Mouse (Mus musculus) testis, postnatal 10 days (tissue): ENCODE results near the gene Spin2f.
"Not testable (repeated sequence)": the region's sequence is repeated elsewhere in the genome, so short reads cannot be mapped to it uniquely, and the experiment has no call there.

ENCODE experiments used
- DNase-seq: peaks from one replicate; pipeline ENCODE4 v3.0.0; 2021; ENCODE audit warnings: low spot score

The Spin2f gene

GRCm38 (mm10) chrX:31253594-31253993 is at the start of gene Spin2f:
Gene Spin2f, plus strand, starts transcription at chrX:31253894.
- not testable (repeated sequence) for DNase-seq

DNA sequence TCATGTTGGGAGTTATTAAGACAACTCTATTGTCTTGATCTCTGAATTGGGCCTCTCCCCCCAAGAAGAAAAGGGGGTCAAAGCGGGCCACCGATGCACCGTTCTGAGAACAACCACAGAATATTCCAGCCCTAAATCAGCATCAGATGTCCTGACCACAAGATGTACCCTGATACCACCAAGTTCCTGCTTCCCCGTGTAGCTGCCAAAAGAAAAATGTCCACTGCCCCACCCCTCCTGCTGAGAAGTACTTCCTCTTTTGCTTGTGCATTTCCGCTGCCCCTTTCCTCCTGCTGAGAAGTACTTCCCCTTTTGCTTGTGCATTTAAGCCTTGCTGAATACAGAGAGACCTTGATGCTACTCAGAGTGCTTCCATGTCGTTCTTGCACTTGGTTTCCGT is 41.6 kb upstream of the Spin2f start:
- not testable (repeated sequence) for DNase-seq

GRCm38 (mm10) chrX:31223536-31223935 is 30.2 kb upstream of the Spin2f start:
- DNase-seq = not testable (repeated sequence)

GRCm38 (mm10) chrX:31235088-31235487 is 18.6 kb upstream of the Spin2f start:
- DNase-seq = not testable (repeated sequence)

DNA sequence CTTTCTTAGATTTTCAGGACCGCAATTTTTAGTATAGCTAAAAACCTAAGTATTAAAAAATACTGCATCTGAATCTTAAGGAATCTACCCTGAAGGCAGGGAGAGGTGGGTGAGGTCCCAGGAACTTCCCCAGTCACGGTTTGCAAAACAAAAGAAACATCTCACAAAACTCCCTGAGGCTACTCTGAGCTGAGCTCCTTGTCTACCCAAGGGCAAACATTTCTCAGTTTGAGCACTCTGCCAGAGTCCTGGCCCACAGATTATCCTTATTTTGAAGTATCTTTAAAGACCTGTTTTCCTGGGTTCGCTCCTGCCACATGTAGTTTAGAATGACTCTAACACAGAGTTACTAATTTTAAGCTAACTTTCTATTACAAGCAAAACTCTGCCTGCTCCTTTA is 11.9 kb upstream of the Spin2f start:
- DNase-seq = not testable (repeated sequence)
